Mouse (Mus musculus) liver, postnatal 0 days (tissue): ENCODE measurements around the gene Tubgcp3. TPM values are rescaled to one million over a fixed set of nuclear protein-coding genes. Genes with fewer than 3 reads are reported as not detected.

ENCODE experiments used
- ATAC-seq: fragments of 200-750 bp; cut with Nextera tagmentation; 2 replicates; pipeline ENCODE4 v1.8.0; 2017; ENCODE audit warnings: mild to moderate bottlenecking, moderate library complexity
- DNase-seq: peaks from one replicate; pipeline ENCODE4 v3.0.0-alpha.2; 2016
- H3K27ac ChIP-seq: fragments of 300-500 bp; sonication (generic); 2 replicates; pipeline ENCODE4 v1.5.1; 2014; ENCODE audit warnings: antibody characterized with exemption, moderate library complexity, mild to moderate bottlenecking, low read depth
- H3K27me3 ChIP-seq: fragments of 300-500 bp; sonication (generic); 2 replicates; pipeline ENCODE4 v1.6.1; 2014; ENCODE audit warnings: low read length, control low read depth, mixed read lengths; ENCODE audit not compliant: insufficient read depth
- H3K36me3 ChIP-seq: fragments of 300-500 bp; sonication (generic); replicated peaks from 2 replicates; pipeline ENCODE4 v1.6.1; 2014; ENCODE audit warnings: mild to moderate bottlenecking, control low read depth, low read length, moderate library complexity, mixed read lengths; ENCODE audit not compliant: insufficient read depth
- H3K4me1 ChIP-seq: fragments of 300-500 bp; sonication (generic); 2 replicates; pipeline ENCODE4 v1.6.1; 2014; ENCODE audit warnings: antibody characterized with exemption, mild to moderate bottlenecking, control low read depth; ENCODE audit not compliant: insufficient read depth
- H3K4me2 ChIP-seq: fragments of 300-500 bp; sonication (generic); 2 replicates; pipeline ENCODE4 v1.6.1; 2014; ENCODE audit warnings: low read depth, mild to moderate bottlenecking, low read length, moderate library complexity, mixed read lengths
- H3K4me3 ChIP-seq: fragments of 300-500 bp; sonication (generic); 2 replicates; pipeline ENCODE4 v1.5.1; 2014; ENCODE audit warnings: low read depth, low read length
- H3K9ac ChIP-seq: fragments of 300-500 bp; sonication (generic); replicated peaks from 2 replicates; pipeline ENCODE4 v1.6.1; 2014; ENCODE audit warnings: mild to moderate bottlenecking, moderate library complexity
- H3K9me3 ChIP-seq: fragments of 300-500 bp; sonication (generic); 2 replicates; pipeline ENCODE4 v1.6.1; 2016; ENCODE audit warnings: mild to moderate bottlenecking, control low read depth, low read length, mixed read lengths
- CTCF ChIP-seq: sonication (generic); IDR thresholded peaks from 2 replicates; pipeline ENCODE4 v1.5.1; 2016; ENCODE audit warnings: antibody characterized with exemption, low read depth
- EP300 ChIP-seq: IDR thresholded peaks from 2 replicates; pipeline ENCODE4 v1.6.1; 2016; ENCODE audit warnings: antibody characterized with exemption, low read depth, mild to moderate bottlenecking
- WGBS: fragments of 180-500 bp; shearing (Covaris S2); extraction: QIAGEN DNeasy Blood & Tissue Kit; methylation state at CpG from one replicate; pipeline ENCODE4 v1.1.7; 2014; ENCODE audit not compliant: insufficient replicate concordance; 5-methylcytosine and 5-hydroxymethylcytosine counted together
- polyA plus RNA-seq: library from polyadenylated mRNA; unstranded; fragments of >200 nt; fragmentation: Nextera tagmentation; extraction: Ambion mirVana; gene quantifications from 2 replicates; pipeline ENCODE4 v1.2.1, GENCODE M21; 2015

Gene Tubgcp3
- polyA plus RNA-seq, 1 experiment from 2014 or later = 10.9 TPM

DNA sequence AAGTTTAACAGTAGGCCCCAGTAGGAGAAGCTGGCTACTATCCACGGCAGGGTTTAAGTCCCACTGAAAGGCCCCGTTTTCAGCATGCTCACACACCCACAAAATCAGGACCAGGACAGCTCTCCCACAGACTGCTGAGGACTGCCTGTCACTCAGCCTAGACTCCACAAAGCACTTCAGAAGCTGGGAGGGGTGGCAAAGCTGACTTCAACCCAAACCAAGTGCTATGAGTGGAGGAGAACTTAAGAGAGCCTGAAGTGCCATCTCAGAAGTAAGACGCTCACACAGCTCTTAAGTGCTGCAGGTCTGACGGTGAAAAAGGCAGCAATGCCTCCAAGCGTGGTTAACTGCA is 9.0 kb downstream of the Tubgcp3 start:
- H3K9ac ChIP-seq = no peak overlapping the region
- no peak for ATAC-seq
- no peaks in the 10 kb centered on the region for H3K27me3 ChIP-seq
- no peak for TF ChIP-seq EP300
- TF ChIP-seq CTCF = no peak
- peaks cover 12% of the 10 kb centered on the region for H3K4me1 ChIP-seq
- H3K36me3 ChIP-seq = peaks cover 36% of the 10 kb centered on the region
- 82% methylated on average over 5 of the region's 5 CpGs for WGBS
- no peak overlapping the region for H3K4me2 ChIP-seq
- DNase-seq = no peak
- H3K4me3 ChIP-seq = no peak overlapping the region
- H3K27ac ChIP-seq = no peak overlapping the region
- H3K9me3 ChIP-seq = no peaks in the 10 kb centered on the region

DNA sequence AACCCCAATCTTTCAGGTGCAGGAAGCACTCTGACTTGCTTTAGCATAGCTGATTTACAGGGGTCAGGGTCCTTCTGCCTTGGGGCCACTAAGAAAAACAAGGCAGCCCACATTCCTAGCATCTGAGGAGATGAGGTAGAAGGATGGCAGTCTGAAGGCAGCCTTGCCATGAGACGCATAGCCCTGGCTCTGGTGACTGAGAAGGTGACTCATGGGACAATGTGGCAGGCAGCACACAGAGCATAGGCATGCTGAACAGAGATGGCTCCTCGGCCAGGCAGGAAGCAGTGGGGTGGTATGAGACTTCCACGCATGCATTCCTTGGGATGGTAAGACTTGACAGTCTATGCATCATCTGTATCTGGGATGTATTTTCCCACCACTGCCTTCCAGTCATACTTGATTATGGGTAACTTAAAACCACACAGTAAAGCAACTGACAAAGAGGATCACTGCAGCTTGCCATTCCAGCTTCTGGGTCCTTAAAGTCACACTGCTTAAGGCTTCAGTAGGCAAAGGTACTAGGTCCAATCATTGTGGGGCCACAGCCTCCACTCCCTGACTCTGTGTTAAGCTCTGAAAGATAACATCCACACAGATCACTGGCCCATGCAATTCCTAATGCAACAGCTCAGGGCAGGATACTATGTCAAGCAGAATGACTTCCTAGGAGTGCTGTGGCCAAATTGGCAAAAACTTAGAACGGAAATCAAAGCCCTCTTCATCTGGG is 9.5 kb downstream of the Tubgcp3 start:
- TF ChIP-seq CTCF (no peak), EP300 (no peak)
- no peak for DNase-seq
- Histone ChIP-seq H3K4me3 (no peak overlapping the region), H3K4me1 (peaks cover 12% of the 10 kb centered on the region), H3K4me2 (no peak overlapping the region), H3K27me3 (no peaks in the 10 kb centered on the region), H3K36me3 (peaks cover 41% of the 10 kb centered on the region), H3K9ac (no peak overlapping the region), H3K9me3 (no peaks in the 10 kb centered on the region), H3K27ac (no peak overlapping the region)
- WGBS = 86% methylated on average over 4 of the region's 4 CpGs
- no peak for ATAC-seq

DNA sequence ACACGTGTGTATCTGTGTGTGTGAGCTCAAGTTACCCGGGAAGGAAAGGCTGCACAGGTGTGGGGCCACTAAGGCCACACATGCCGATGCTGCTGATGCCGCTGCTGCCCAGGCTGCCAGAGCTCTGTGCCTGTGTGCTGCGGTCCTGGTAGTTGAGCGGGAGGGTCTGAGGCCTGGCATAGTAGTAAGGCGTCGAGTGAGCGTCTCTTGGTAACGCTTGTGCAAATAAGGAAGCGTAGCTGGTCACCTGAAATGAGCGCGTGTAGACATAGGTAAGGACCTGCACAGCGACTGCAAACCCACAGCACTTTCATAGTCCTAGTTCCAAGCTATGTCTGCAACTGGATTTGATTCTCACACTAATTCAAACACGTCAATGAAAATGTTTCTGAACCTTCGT is 14.6 kb downstream of the Tubgcp3 start:
- H3K4me1 ChIP-seq = no peaks in the 10 kb centered on the region

DNA sequence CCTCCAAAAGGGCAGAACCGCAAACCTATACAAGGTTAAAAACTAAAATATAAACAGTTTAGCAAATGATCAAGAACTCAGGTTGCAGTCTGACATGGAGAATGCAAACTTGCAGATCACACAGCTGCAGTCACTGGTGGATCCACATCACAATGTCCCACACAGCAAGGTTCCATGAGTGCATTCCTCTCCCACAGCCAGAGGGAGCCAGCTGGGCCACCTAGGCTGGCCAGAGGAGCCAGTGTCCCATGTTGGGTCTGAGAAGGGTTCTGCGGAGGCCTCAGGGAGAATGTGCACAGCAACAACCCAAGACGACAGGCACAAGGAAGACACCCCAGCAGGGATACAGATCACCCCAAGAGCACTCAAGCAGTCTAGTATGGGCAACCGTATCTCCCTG is 20.8 kb downstream of the Tubgcp3 start:
- peaks cover 81% of the 10 kb centered on the region for H3K36me3 ChIP-seq
- no peak for ATAC-seq
- no peak for DNase-seq
- no peaks in the 10 kb centered on the region for H3K27me3 ChIP-seq
- no peak overlapping the region for H3K9ac ChIP-seq
- no peak overlapping the region for H3K4me2 ChIP-seq
- H3K4me3 ChIP-seq = no peak overlapping the region
- no peak overlapping the region for H3K27ac ChIP-seq
- no peak for TF ChIP-seq EP300
- TF ChIP-seq CTCF = peak; percentile 31; the same call in 1 of the 2 replicates
- WGBS = 85% methylated on average over 4 of the region's 4 CpGs
- no peaks in the 10 kb centered on the region for H3K9me3 ChIP-seq
- no peaks in the 10 kb centered on the region for H3K4me1 ChIP-seq

More for the DNA sequence above, 14.6 kb downstream of the Tubgcp3 start:
- 92% methylated on average over 16 of the region's 16 CpGs for WGBS
- no peaks in the 10 kb centered on the region for H3K9me3 ChIP-seq
- H3K27ac ChIP-seq = no peak overlapping the region
- DNase-seq = no peak
- H3K4me2 ChIP-seq = no peak overlapping the region
- H3K9ac ChIP-seq = no peak overlapping the region
- no peak for TF ChIP-seq EP300
- TF ChIP-seq CTCF = no peak
- peaks cover 72% of the 10 kb centered on the region for H3K36me3 ChIP-seq
- H3K27me3 ChIP-seq = no peaks in the 10 kb centered on the region
- H3K4me3 ChIP-seq = no peak overlapping the region
- no peak for ATAC-seq

DNA sequence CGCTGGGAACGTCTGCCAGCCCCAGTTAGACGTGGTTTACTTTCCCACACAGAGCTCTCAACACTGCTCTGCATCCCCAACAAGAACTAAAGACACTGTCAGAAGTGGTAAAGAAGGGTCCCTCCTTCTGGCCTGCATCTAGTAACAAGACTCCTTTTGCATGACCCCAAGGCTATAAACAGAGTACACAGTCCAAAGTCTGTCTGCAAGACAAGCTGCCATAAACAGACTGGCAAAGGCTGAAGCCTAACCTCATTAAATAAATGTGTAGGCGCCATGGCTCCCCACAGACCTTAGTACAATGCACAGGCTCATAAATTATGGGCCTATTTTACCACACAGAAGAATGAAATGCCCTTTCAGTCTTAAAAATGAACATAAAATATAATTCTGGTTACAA is 21.6 kb downstream of the Tubgcp3 start:
- no peak overlapping the region for H3K4me3 ChIP-seq
- H3K27me3 ChIP-seq = no peaks in the 10 kb centered on the region
- H3K9ac ChIP-seq = no peak overlapping the region
- TF ChIP-seq EP300 = no peak
- no peak for TF ChIP-seq CTCF
- no peaks in the 10 kb centered on the region for H3K9me3 ChIP-seq
- WGBS = 88% methylated on average over 4 of the region's 4 CpGs
- H3K4me2 ChIP-seq = no peak overlapping the region
- ATAC-seq (no peak), DNase-seq (no peak)
- H3K27ac ChIP-seq = no peak overlapping the region
- H3K36me3 ChIP-seq = peaks cover 75% of the 10 kb centered on the region
- no peaks in the 10 kb centered on the region for H3K4me1 ChIP-seq

DNA sequence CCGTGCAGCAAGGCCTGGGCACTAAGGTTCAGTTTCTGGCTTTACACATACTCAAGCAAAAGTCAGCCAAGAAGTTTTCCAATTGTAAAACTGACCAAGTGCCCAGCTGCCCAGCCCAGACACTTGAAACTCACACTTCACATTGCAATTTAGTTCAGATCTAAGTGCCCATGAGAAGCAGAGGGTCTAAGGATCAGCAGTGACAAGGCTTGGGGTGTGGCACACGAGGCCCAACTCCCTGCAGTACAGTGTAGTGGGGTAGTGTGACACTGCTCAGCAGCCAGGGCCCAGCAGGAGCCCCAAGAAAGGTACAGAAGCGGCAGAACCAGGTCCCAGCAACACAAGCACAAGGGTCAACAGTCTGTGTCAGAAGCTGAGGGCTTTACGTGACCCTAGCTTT is 23.1 kb downstream of the Tubgcp3 start:
- Histone ChIP-seq H3K4me1 (no peaks in the 10 kb centered on the region), H3K27me3 (no peaks in the 10 kb centered on the region), H3K4me3 (no peak overlapping the region), H3K36me3 (peaks cover 62% of the 10 kb centered on the region), H3K9me3 (no peaks in the 10 kb centered on the region), H3K4me2 (no peak overlapping the region), H3K9ac (no peak overlapping the region), H3K27ac (no peak overlapping the region)
- no peak for ATAC-seq
- no peak for TF ChIP-seq EP300
- TF ChIP-seq CTCF = no peak
- DNase-seq = no peak
- WGBS = 87% methylated on average over 4 of the region's 4 CpGs
